Mouse (Mus musculus): Measurements from ENCODE around the gene Ciart.

DNA sequence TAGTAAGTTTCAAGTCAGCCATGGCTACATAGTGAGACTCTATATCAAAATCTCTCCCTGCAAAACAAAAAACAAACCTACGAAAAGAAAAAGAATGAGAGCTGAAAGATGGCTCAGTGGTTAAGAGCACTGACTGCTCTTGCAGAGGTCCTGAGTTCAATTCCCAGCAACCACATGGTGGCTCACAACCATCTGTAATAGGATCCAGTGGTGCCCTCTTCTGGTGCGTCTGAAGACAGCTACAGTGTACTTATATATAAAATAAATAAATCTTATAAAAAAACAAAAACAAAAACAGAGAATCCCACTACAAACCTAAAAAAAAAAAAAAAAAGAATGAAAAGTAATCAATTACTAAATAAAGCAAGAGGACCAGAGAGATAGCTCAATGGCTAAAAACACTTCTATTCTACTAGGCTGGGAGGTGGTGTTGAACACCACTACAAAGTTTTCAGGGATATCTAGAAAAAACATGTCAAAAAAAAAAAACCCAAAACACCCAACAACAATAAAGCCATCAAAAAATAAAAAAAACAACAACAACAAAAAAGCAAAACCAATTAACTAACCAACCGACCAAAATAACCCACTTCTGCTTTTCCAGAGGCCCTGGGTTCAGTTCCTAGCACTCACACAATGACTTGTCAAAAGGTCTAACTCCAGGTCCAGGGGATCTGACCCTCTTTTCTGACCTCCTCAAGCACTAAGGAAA, 39.4 kb downstream of the Ciart start:
- TF ChIP-seq CTCF (IDR thresholded peaks at IDR 0.05; ENCODE audit: extremely low read depth, insufficient read depth, low read length) (no peak), POLR2A (IDR thresholded peaks at IDR 0.05; ENCODE audit: extremely low read depth, insufficient read depth, low read length) (no peak)
